Mouse (Mus musculus): ENCODE measurements around the gene Elp4. TPM values are rescaled to one million over a fixed set of nuclear protein-coding genes. Genes with fewer than 3 reads are reported as not detected.

Elp4 gene
- polyA plus RNA-seq, 1 experiment from 2014 or later, result 73.5 TPM

GRCm38 (mm10) chr2:105683771-105684410 lies 220.5 kb downstream of the Elp4 start:
- H3K9me3 ChIP-seq, result no peaks in the 10 kb centered on the region
- peak overlapping the region; percentile 99 for H3K27ac ChIP-seq
- H3K4me1 ChIP-seq, result peaks cover 98% of the 10 kb centered on the region
- 8% methylated on average over 22 of the region's 22 CpGs for WGBS
- peaks cover 66% of the 10 kb centered on the region for H3K36me3 ChIP-seq (replicated peaks)
- DNase-seq (ENCODE audit: extremely low spot score, low spot score), result peak; percentile 25
- H3K4me3 ChIP-seq, result peak overlapping the region; percentile 88
- H3K27me3 ChIP-seq (ENCODE audit: poor library complexity, severe bottlenecking), result peaks cover 100% of the 10 kb centered on the region

GRCm38 (mm10) chr2:105682634-105683351 lies 221.6 kb downstream of the Elp4 start:
- Histone ChIP-seq H3K27me3 (ENCODE audit: poor library complexity, severe bottlenecking) (peaks cover 98% of the 10 kb centered on the region), H3K27ac (peak overlapping the region; percentile 99), H3K4me1 (peaks cover 94% of the 10 kb centered on the region), H3K36me3 (replicated peaks) (peaks cover 66% of the 10 kb centered on the region), H3K9me3 (no peaks in the 10 kb centered on the region), H3K4me3 (peak overlapping the region; percentile 88)
- WGBS, result 8% methylated on average over 21 of the region's 21 CpGs
- DNase-seq (ENCODE audit: extremely low spot score, low spot score), result peak; percentile 28

DNA sequence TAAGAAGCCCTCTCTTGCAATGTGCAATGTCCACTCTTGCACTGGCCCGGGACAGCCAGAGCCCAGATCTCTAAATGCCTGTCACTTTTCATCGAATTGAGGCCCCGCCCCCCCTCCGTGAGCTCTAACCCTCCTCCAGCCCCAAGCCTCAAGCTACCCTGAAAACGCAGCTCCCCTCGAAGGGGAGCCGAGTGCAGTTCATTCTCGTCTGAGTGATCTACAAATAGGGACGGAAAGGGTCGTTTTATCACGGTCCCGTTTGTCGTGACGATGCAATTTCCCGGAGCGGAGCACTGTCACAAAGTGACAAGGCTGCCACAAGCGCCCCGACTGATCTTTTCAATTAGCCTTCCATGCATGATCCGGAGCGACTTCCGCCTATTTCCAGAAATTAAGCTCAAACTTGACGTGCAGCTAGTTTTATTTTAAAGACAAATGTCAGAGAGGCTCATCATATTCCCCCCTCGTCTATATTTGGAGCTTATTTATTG lies 222.3 kb downstream of the Elp4 start:
- under 1% methylated on average over 23 of the region's 23 CpGs for WGBS
- Histone ChIP-seq H3K9me3 (no peaks in the 10 kb centered on the region), H3K36me3 (replicated peaks) (peaks cover 60% of the 10 kb centered on the region), H3K4me3 (peak overlapping the region; percentile 88), H3K27ac (peak overlapping the region; percentile 99), H3K4me1 (peaks cover 91% of the 10 kb centered on the region), H3K27me3 (ENCODE audit: poor library complexity, severe bottlenecking) (peaks cover 98% of the 10 kb centered on the region)
- DNase-seq (ENCODE audit: extremely low spot score, low spot score), result no peak

DNA sequence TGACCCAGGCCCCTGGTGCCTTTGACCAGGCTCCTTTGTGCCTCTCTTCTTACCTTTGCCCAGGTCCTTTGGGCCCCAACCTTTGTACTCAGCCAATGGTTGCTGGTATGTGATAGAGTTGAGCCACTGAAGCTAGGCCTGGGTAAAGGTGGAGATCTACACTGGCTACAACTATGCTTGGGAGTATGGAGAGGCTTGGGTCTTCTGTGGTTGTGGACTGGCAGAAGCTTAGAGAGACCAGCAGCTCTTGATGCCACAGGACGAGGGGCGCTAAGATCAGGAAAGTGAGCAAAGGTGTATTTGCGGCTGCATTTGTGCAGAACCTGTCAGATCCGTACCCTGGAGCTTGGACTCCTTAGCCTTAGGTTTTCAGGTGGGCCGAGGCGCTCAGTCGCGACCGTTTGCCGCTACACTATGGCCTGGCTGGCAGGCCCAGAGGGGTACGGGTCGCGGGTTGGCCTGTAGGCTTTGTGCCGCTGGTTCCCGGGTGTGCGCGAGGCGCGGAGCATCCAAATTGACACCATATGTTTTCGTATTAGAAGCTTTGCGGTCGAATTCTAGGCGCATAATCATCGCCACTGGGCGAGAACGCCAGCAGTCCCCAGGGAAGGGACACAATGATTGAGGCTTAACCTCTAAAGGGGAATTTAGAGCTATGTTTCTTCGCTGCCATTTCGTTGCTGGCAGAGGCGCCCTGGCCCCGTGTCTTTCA lies 223.2 kb downstream of the Elp4 start:
- Histone ChIP-seq H3K27ac (peak overlapping the region; percentile 99), H3K9me3 (no peaks in the 10 kb centered on the region), H3K27me3 (ENCODE audit: poor library complexity, severe bottlenecking) (peaks cover 98% of the 10 kb centered on the region), H3K4me1 (peaks cover 87% of the 10 kb centered on the region), H3K36me3 (replicated peaks) (peaks cover 60% of the 10 kb centered on the region), H3K4me3 (peak overlapping the region; percentile 88)
- 1% methylated on average over 30 of the region's 30 CpGs for WGBS
- peak; percentile 47 for DNase-seq (ENCODE audit: extremely low spot score, low spot score)

- Histone ChIP-seq H3K27me3 (ENCODE audit: poor library complexity, severe bottlenecking) (peaks cover 97% of the 10 kb centered on the region), H3K4me1 (peaks cover 83% of the 10 kb centered on the region), H3K36me3 (replicated peaks) (peaks cover 55% of the 10 kb centered on the region), H3K4me3 (peak overlapping the region; percentile 88), H3K27ac (peak overlapping the region; percentile 99), H3K9me3 (no peaks in the 10 kb centered on the region)
- WGBS, result under 1% methylated on average over 21 of the region's 24 CpGs
- DNase-seq (ENCODE audit: extremely low spot score, low spot score), result peak; percentile 68
Measured at GRCm38 (mm10) chr2:105680146-105680998, 224.0 kb downstream of the Elp4 start.

GRCm38 (mm10) chr2:105679331-105679730 lies 225.0 kb downstream of the Elp4 start:
- peaks cover 97% of the 10 kb centered on the region for H3K27me3 ChIP-seq (ENCODE audit: poor library complexity, severe bottlenecking)
- H3K4me3 ChIP-seq, result peak overlapping the region; percentile 88
- peak overlapping the region; percentile 99 for H3K27ac ChIP-seq
- peaks cover 46% of the 10 kb centered on the region for H3K36me3 ChIP-seq (replicated peaks)
- peaks cover 86% of the 10 kb centered on the region for H3K4me1 ChIP-seq
- no peaks in the 10 kb centered on the region for H3K9me3 ChIP-seq
- no peak for DNase-seq (ENCODE audit: extremely low spot score, low spot score)
- WGBS, result 0% methylated on average over 2 of the region's 2 CpGs

DNA sequence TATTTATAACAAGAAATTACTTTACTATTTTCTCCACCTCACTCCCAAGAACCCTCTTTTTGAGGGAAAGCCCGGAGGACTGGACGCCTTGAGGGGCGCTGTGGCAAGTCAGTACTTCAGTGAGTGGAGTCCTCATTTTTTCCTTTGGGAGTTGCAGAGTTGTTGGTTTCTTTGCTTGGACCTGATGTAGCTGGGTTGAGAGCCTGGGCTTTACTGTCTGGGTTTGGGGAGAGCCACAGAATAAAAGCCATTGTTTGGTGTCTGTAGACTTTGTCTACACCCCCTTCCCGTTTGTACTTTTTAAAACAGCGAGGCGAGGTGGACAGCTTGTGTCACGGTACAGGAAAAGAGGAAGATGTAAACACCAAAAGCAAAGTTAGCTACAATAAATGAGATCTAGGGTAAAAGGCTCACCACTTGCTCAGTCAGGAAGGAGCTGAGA lies 225.5 kb downstream of the Elp4 start:
- Histone ChIP-seq H3K4me1 (peaks cover 86% of the 10 kb centered on the region), H3K27ac (peak overlapping the region; percentile 99), H3K9me3 (no peaks in the 10 kb centered on the region), H3K36me3 (replicated peaks) (peaks cover 42% of the 10 kb centered on the region), H3K27me3 (ENCODE audit: poor library complexity, severe bottlenecking) (peaks cover 97% of the 10 kb centered on the region), H3K4me3 (peak overlapping the region; percentile 88)
- DNase-seq (ENCODE audit: extremely low spot score, low spot score), result no peak
- WGBS, result under 1% methylated on average over 7 of the region's 7 CpGs

DNA sequence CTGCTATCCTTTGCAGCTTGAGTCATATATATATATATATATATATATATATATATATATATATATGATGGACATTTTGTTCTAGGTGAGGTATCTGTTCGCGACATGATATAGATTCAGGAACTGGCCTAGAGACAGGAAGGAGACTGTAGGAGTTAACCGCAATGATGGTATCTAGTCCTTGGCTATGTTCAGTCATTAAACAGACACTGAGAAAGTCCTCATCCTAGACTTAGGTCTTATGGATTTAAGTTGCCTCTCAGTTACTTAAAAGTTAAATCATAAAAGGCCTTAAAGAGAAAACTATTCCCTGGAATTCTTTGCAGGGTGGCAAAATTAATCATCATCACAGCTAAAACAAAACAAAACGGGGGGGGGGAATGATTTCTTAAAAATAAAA lies 226.1 kb downstream of the Elp4 start:
- Histone ChIP-seq H3K4me3 (peak overlapping the region; percentile 88), H3K27me3 (ENCODE audit: poor library complexity, severe bottlenecking) (peaks cover 97% of the 10 kb centered on the region), H3K27ac (peak overlapping the region; percentile 99), H3K36me3 (replicated peaks) (peaks cover 39% of the 10 kb centered on the region), H3K9me3 (no peaks in the 10 kb centered on the region), H3K4me1 (peaks cover 86% of the 10 kb centered on the region)
- WGBS, result 6% methylated on average over 4 of the region's 4 CpGs
- no peak for DNase-seq (ENCODE audit: extremely low spot score, low spot score)

GRCm38 (mm10) chr2:105677434-105678105 lies 226.8 kb downstream of the Elp4 start:
- DNase-seq (ENCODE audit: extremely low spot score, low spot score), result peak; percentile 37
- H3K9me3 ChIP-seq, result no peaks in the 10 kb centered on the region
- peaks cover 86% of the 10 kb centered on the region for H3K4me1 ChIP-seq
- H3K36me3 ChIP-seq (replicated peaks), result peaks cover 32% of the 10 kb centered on the region
- WGBS, result under 1% methylated on average over 11 of the region's 11 CpGs
- peak overlapping the region; percentile 88 for H3K4me3 ChIP-seq
- peaks cover 97% of the 10 kb centered on the region for H3K27me3 ChIP-seq (ENCODE audit: poor library complexity, severe bottlenecking)
- peak overlapping the region; percentile 99 for H3K27ac ChIP-seq

DNA sequence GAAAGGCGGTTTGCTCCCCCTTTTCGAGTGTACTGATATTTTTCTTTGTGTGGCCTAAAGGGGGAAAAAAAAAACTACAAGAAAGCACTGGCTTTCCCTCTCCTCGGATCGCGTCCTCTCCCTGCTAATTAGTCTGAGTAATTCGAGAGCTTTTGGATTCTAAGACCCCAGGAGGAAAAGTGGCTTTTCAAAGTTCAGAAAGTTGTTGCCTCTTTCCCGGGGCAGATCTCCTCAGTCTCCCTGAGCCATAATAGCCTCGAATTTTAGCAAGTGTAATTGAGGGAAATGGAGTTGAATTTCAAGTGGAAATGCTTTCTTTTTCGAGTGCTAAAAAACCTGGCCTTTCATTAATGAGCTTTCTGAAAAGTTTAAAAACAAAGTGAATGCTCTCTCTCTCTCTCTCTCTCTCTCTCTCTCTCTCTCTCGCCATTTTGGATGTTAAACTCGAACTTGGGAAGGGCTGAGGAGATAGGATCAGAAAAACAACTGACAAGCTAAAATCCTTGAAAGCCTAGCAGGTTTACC lies 227.4 kb downstream of the Elp4 start:
- H3K36me3 ChIP-seq (replicated peaks), result peaks cover 32% of the 10 kb centered on the region
- peaks cover 97% of the 10 kb centered on the region for H3K27me3 ChIP-seq (ENCODE audit: poor library complexity, severe bottlenecking)
- WGBS, result 0% methylated on average over 11 of the region's 11 CpGs
- peak overlapping the region; percentile 88 for H3K4me3 ChIP-seq
- peak; percentile 15 for DNase-seq (ENCODE audit: extremely low spot score, low spot score)
- H3K27ac ChIP-seq, result peak overlapping the region; percentile 99
- no peaks in the 10 kb centered on the region for H3K9me3 ChIP-seq
- peaks cover 86% of the 10 kb centered on the region for H3K4me1 ChIP-seq

DNA sequence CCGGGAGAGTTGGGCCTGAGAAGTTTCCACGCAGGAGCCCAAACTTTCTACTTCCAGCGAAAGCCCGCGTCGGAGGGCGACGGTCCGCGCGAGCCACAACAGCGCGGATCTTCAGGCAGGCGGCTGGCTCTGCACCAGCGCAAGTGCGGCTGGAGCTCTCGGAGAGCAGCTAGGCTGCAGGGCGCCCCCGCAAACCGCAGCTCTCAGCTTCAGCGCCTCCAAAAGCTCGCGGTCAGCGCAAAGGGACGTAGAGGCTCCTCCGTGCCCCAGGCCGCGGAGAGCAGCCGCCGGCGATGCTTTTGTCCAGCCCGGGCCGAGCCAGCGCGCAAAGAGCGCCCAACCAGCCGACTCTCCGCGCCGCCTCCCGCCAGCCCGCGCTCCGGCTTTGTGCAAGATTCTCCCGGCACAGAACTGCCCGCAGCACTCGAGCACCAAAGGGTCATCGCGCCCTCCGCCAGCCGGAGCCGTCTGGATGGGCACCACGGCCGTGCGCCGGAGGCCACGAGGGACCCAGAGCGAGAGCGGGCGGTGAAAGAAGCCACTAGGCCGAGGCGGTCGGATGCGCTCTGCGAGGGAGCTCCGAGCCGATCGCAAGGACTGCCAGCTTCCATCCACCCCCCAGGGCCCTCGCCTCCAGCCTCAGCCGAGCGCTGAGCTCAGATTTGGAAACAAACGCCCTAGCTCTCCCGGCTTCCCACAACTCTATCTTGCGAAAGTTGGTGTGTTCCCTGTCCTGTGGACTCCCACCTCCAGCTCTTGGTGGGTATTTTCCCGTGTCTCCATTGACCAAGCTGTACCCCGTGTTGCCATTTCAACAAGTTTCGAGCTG lies 228.1 kb downstream of the Elp4 start:
- Histone ChIP-seq H3K27me3 (ENCODE audit: poor library complexity, severe bottlenecking) (peaks cover 97% of the 10 kb centered on the region), H3K36me3 (replicated peaks) (peaks cover 30% of the 10 kb centered on the region), H3K4me3 (peak overlapping the region; percentile 88), H3K27ac (peak overlapping the region; percentile 99), H3K9me3 (no peaks in the 10 kb centered on the region), H3K4me1 (peaks cover 86% of the 10 kb centered on the region)
- WGBS, result under 1% methylated on average over 77 of the region's 77 CpGs
- DNase-seq (ENCODE audit: extremely low spot score, low spot score), result peak; percentile 66
